Mouse (Mus musculus) CD4-positive helper T cell, adult 2 months (primary cell): ENCODE measurements at regions not wholly inside any gene's neighbourhood (a gene's known extent, or its start where the extent isn't known, plus 50 kb on each side); places are given as distances from the start of the nearest gene placed in this dataset.
"Not testable (repeated sequence)": the region's sequence is repeated elsewhere in the genome, so short reads cannot be mapped to it uniquely, and the experiment has no call there.

Experiments used
- DNase-seq: peaks from one replicate; pipeline ENCODE4 v3.0.0-alpha.2; 2012; ENCODE audit warnings: low read depth, missing footprints, low spot score

DNA sequence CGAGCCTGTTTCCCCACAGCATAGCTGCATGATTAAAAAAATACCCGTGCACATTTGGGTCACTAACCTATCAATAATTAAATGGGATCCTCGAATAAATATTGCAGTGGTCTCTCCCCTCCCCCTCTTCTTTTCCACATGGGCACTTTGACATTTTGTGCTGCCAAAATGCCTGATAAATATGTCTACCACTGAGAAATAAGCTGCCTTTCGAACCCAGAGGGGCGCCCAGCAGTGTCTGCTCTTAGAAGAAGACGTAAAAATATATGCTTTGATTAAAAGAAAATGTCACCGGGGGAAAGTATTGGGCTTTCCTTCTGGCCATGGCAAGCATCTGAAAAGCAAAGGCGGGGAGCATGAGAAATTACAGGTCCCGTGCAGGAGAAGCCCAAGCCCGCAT is 152.6 kb upstream of the Frmd4a start:
- DNase-seq, result no peak

- DNase-seq, result not testable (repeated sequence)
Measured at GRCm38 (mm10) chr2:3866736-3867135, 150.8 kb upstream of the Frmd4a start.

DNA sequence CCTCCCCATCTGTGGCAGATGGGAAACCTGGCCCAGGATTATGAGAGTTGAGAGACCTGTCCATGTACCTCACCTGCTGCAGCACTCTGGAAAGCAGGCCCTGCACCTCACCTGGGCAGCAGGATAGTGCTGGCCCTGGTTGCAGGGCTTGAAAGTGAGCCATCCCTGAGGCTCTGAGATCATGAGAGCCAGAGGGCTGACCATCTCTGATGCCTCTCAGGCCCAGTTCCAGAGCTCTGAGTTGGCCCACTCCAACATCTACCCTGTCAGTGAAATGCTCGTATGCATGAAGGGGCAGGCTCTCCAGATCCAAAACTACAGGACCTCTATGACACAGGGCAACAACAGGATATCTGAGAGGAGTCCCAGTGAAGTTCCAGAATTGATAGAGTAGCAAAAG is 147.8 kb upstream of the Frmd4a start:
- no peak for DNase-seq

DNA sequence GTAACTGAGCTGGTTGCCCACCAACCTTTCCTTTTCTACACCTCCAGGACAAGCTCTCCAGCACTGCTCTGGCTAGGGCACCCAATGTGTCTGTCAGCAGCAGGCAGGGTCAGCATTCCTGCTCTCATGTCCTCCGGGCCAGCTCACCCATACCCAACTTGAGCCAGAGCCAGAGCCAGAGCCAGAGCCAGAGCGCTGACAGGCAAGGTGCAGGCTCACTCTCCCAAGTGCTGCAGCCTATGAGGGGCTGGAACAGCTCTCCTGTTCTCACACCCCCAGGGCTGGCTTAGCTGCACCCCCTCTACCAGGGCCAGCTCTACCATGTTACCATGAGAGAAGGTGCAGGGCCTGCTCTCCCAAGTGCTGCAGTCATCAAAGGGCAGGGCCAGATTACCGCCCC is 145.8 kb upstream of the Frmd4a start:
- DNase-seq, result no peak

- DNase-seq, result no peak
Measured at GRCm38 (mm10) chr2:3887000-3887399, 130.5 kb upstream of the Frmd4a start.

GRCm38 (mm10) chr2:3887845-3888433 is 129.6 kb upstream of the Frmd4a start:
- DNase-seq, result no peak

DNA sequence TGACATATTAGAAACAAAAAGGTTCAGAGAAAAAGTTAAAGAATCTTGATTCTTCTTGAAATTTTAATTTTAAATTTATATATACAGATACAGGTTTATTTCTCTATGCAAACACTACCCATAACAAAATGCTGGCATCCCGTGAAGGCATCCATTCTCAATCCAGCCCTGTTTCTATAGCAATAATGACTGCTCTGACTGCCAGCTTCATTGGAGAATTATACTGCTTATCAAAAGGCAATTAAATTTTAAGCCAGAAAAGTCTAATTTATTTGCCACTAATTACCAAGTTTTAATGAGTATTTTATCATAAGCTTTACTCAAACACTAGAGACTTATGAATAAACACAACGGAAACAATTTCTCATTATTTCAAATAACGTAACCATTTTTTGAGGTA is 128.1 kb upstream of the Frmd4a start:
- no peak for DNase-seq

DNA sequence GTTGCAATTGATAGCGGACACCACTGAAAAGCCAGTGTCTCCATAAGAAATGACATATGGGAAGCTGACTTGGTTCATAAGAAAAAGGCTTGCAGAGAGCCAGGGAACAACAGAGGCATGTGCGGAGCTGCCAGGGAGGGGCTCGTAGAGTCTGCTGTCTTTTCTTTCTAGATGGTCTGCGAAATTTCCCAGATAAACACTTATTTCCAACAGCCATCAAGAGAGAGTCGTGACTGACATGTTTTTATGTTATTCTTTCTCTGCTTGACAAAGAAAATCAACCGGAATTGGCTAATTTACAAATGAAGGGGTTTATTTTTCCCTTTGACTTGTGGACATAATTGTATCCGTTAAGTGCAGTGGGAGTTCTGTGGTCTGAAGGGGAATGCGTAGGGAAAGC is 127.1 kb upstream of the Frmd4a start:
- no peak for DNase-seq

GRCm38 (mm10) chr2:3907026-3907425 is 110.5 kb upstream of the Frmd4a start:
- DNase-seq, result no peak

DNA sequence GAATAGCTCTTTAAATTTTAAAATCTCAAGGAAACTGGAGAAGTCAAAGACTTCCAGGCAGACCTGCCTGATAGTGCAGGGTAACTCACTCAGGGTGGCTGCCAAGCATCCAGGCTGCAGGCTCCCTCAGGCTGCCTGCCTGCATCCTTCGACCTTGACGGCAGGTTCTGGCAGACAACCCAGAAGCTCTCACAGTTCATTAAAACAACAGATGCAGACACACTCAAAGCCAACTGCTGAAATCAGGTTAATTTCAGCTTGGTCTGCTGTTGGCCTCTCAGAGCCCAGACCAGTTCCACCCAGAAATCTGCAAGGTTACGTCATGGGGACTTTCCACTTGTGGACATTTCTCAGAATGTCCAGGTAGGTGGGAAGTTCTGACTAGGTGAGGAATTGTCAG is 109.3 kb upstream of the Frmd4a start:
- DNase-seq, result no peak

DNA sequence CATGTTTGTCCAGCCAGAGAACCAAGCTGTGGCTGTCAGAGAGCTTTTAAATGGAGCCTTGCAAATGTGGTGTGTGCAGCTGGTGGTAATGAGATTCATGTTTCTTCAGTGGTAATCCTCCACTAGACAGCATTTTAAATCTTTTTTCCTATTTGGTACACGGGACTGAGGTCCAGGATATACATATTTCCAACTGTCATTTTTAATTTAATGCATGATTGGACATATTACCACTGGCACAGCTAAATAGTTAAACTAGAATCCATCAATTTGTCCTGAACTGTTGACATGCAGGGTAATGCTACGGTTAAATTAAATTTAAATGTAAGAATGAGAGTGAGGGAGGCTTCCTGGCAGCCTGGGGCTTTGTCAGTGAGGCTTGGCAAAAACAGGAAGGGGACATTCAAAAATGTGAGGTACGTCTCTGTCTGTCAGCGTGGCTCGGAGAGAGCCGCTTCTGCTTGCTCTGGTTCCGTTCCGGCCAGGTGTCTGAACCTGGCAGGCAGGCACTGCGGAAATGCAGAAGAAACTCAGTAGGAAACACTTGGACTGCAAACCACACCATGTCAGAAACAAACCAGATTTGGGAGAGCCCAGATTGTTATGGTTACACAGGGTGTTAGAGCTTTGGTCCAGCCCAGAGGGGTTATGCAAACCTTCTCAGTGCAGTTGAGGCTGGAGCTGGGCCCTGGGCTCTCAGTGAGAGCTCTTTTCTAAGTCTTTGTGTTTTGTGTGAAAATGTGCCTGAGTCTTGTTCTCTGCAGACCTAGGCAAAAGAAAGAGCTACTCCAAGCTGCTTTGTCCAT is 107.2 kb upstream of the Frmd4a start:
- DNase-seq, result peak; percentile 30

DNA sequence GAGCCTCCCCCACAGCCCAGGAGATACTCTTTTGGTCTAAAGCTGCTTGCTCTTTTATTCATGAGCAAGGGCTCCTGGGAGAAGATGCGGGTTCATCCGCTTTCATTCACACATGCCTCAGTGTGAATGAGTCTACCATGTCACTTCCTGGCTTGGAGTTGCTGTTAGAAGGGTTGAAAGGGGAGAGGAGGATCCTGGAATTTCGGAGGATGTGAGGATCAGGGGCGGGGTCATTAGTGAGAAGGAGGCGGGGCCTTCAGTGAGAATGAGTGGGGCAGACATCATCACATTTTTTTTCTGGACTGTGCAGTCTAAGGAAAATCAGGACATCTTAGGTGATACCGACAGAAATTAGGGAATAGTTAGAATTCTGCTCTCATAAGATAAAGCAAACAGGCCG is 102.4 kb upstream of the Frmd4a start:
- DNase-seq, result no peak

GRCm38 (mm10) chr2:3916365-3916764 is 101.2 kb upstream of the Frmd4a start:
- no peak for DNase-seq

- no peak for DNase-seq
Measured at GRCm38 (mm10) chr2:3918156-3918555, 99.4 kb upstream of the Frmd4a start.

- DNase-seq, result no peak
Measured at GRCm38 (mm10) chr2:3919893-3920292, 97.6 kb upstream of the Frmd4a start.

GRCm38 (mm10) chr2:3921084-3921483 is 96.4 kb upstream of the Frmd4a start:
- DNase-seq, result not testable (repeated sequence)

DNA sequence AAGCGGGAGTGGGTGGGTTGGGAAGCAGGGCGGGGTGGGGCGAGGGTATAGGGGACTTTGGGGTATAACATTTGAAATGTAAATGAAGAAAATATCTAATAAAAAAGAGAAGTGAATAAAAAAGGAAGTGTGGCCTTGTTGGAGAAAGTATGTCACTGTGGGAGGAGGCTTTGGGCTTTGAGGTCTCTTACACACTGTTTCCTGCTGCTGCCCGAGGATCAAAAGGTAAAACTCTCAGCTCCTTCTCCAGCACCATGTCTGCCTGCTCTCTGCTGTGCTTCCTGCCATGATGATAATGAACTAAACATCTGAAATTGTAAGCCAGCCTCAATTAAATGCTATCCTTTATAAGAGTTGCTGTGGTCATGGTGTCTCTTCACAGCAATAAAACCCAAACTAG is 94.8 kb upstream of the Frmd4a start:
- peak; percentile 57 for DNase-seq

DNA sequence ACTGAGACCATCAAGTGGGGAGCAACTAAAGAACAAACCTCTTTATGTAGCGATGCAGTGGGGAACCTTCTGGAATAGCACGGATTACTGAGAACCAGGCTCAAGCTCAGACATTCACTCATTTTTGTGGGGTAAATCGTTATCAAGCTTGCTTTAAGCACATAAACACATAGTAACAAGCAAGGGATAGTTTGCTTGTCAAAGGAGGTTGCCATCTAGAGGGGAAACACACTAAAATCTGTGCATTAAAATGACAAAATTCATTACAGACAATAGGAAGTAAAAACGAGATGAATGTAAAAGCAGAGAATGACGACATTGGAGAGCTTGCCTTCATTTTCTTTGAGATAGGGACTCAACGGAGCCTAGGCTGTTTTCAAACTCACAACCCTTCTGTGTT is 92.8 kb upstream of the Frmd4a start:
- peak; percentile 17 for DNase-seq

DNA sequence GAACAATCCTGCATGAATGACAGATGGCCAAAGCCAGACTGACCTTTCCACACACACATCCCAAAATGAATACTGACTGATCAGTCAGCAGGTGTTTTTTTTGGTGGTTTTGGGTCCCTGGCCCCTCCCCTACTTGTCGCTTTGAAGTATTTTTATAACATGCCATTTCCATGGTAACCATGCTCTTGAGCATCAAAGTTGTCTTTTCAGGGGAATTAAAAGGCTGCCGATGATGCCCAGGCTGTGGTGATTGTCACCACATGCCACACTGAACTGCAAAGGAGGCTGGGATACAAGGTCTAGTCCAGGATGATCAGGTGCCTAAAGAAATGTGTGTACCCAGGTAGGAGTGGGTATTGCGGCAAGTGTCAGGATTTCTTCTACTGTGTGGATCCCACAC is 92.3 kb upstream of the Frmd4a start:
- DNase-seq, result peak; percentile 60

DNA sequence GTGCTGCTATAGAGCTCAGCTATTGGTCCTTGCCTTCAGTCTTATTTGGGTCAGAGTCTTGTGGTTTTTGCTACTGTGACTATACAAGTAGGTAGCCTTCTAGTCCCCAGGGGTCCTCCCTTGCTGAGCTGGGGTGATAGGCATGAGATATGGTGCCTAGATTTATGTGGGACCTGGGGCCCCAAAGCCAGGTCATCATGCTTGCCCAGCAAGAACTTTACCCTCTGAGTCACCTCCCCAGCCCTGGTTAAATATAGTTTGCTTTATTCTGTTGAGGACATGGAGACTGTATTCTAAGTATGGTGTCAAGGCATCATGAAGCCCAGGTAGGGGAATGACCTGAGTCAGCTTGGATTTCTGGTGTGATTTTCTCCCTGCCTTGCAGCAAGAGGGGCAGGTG is 91.4 kb upstream of the Frmd4a start:
- no peak for DNase-seq

DNA sequence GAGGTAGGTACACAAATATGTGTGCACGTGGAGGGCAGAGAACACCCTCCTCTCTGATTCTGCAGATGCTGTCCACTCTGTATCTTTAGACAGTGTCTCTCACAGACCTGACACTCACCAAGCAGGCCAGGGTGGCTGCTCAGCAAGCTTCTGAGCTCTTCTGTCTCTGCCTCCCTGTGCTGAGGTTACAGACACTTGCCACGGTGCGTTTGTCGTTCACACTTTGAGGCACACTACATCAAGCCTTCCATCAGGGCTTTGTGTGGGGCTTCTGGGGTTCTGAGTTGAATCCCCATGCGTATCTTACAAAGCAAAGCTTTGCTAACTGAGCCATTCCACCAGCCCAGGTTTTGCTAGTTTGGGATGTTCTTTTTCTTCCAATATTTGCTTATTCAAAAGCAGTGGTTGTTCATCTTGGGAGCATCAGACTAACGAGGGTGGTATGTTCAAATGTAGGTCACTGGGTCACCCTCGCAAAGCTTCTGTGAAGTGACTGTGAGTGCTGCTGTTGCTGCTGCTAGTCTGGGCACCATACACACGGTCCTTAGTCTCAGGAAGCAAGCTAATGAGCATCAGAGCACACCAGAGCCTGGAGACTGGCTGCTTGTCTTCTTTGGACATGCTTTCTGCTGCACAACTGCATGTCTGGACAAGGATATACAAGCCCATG is 90.2 kb upstream of the Frmd4a start:
- no peak for DNase-seq

DNA sequence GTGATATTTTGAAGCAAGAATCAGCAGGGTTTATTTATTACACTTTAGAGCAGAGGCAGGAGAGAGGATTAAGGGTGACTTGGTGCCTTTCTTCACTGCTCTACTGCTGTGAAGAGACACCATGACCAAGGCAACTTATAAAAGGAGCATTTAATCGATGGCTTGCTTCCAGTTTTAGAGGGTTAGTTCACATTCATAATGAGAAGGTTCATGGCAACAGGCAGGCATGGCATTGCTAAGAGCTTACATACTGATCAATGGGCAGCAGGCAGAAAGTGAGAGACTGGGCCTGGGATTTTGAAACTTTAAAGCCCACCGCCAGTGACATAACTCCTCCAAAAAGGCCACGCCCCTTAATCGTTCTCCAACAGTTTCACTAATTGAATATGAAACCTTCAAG is 89.7 kb upstream of the Frmd4a start:
- DNase-seq, result no peak

DNA sequence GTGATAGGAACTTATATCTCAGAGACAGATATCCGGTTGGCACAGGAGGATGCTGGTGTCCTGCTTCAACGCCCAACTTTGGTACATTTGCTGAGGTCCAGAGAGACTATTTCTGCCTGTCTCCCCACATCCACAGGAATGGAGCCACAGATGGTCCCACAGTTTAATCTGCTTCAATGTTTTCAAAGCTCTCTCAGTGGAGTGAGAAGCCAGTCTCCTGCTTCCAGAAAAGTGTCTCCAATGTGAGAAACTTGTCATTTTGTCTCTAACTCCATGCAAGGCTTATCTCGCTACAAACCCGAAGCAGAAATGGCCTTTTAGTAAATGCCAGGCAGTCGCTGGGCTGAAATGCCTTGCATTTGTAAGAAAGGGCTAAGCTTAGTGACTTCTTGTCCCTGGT is 86.9 kb upstream of the Frmd4a start:
- no peak for DNase-seq
